Mouse (Mus musculus) E14TG2a.4 (cell line): ENCODE data around the gene Psg17.
"Not testable (repeated sequence)": the region's sequence is repeated elsewhere in the genome, so short reads cannot be mapped to it uniquely, and the experiment has no call there.

Experiments
- H3K27me3 ChIP-seq: 2 replicates; pipeline ENCODE4 v1.6.1; 2014; ENCODE audit warnings: low read length, control low read depth; ENCODE audit not compliant: insufficient read depth
- H3K36me3 ChIP-seq: 2 replicates; pipeline ENCODE4 v1.6.1; 2014; ENCODE audit warnings: low read length, control low read depth; ENCODE audit not compliant: insufficient read depth
- H3K4me1 ChIP-seq: replicated peaks from 2 replicates; pipeline ENCODE4 v1.6.1; 2014; ENCODE audit warnings: low read depth, low read length, control low read depth
- H3K4me3 ChIP-seq: replicated peaks from 2 replicates; pipeline ENCODE4 v1.5.1; 2014; ENCODE audit warnings: mild to moderate bottlenecking, low read length
- H3K9me3 ChIP-seq: 2 replicates; pipeline ENCODE4 v1.6.1; 2014; ENCODE audit warnings: low read length, control low read depth
- CTCF ChIP-seq: conservative IDR thresholded peaks from 2 replicates; pipeline ENCODE4 v1.5.1; 2014; ENCODE audit warnings: low read length
- NANOG ChIP-seq: IDR thresholded peaks from 2 replicates; pipeline ENCODE4 v1.6.1; 2014; ENCODE audit warnings: borderline replicate concordance, low read length, mixed read lengths
- POU5F1 ChIP-seq: IDR thresholded peaks from 2 replicates; pipeline ENCODE4 v1.6.1; 2014; ENCODE audit warnings: low read length, borderline replicate concordance

The Psg17 gene

GRCm38 (mm10) chr7:18821507-18821906 is at the start of gene Psg17:
Gene Psg17, minus strand, starts transcription at chr7:18821607.
- Histone ChIP-seq H3K9me3 (peaks cover 32% of the 10 kb centered on the region), H3K4me1 (no peaks in the 10 kb centered on the region), H3K36me3 (no peaks in the 10 kb centered on the region), H3K27me3 (no peaks in the 10 kb centered on the region), H3K4me3 (no peak within 1 kb of the TSS)
- TF ChIP-seq NANOG, result no peak
- TF ChIP-seq CTCF, result no peak
- no peak for TF ChIP-seq POU5F1

GRCm38 (mm10) chr7:18871031-18871430 is 49.6 kb upstream of the Psg17 start, which contains the start of gene Pglyrp1:
Gene Pglyrp1, plus strand, starts transcription at chr7:18871331.
- not testable (repeated sequence) for H3K27me3 ChIP-seq, H3K9me3 ChIP-seq, H3K36me3 ChIP-seq, H3K4me3 ChIP-seq, H3K4me1 ChIP-seq

DNA sequence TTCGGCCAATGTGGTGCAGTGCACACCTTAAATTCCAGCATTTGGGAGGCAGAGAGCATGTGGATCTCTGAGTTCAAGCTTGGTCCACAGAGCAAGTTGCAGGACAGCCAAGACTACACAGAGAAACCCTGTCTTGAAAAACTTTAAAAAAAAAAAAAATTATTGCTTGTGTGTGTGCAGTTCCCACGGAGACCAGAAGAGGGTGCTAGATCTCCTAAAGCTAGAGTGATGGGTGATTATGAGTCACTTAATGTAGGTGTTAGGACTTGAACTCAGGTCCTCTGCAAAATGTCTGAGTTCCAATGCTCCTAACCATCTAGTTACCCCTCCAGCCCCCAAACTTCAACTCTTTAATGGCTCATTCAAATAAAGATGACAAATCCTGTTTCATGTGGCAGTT is 47.1 kb upstream of the Psg17 start:
- no peak overlapping the region for H3K4me3 ChIP-seq

GRCm38 (mm10) chr7:18862801-18863200 is 41.4 kb upstream of the Psg17 start:
- peaks cover 25% of the 10 kb centered on the region for H3K4me1 ChIP-seq
- no peaks in the 10 kb centered on the region; the same call in 1 of the 2 replicates for H3K27me3 ChIP-seq
- H3K36me3 ChIP-seq, result no peaks in the 10 kb centered on the region
- peaks cover 32% of the 10 kb centered on the region for H3K9me3 ChIP-seq
- no peak for TF ChIP-seq POU5F1
- TF ChIP-seq NANOG, result no peak
- TF ChIP-seq CTCF, result no peak
- no peak overlapping the region for H3K4me3 ChIP-seq

More for the DNA sequence above, 47.1 kb upstream of the Psg17 start:
- no peaks in the 10 kb centered on the region for H3K36me3 ChIP-seq
- no peaks in the 10 kb centered on the region for H3K27me3 ChIP-seq
- TF ChIP-seq CTCF, result peak; percentile 59
- no peak for TF ChIP-seq POU5F1
- TF ChIP-seq NANOG, result no peak
- H3K9me3 ChIP-seq, result peaks cover 17% of the 10 kb centered on the region
- H3K4me1 ChIP-seq, result peaks cover 8% of the 10 kb centered on the region

DNA sequence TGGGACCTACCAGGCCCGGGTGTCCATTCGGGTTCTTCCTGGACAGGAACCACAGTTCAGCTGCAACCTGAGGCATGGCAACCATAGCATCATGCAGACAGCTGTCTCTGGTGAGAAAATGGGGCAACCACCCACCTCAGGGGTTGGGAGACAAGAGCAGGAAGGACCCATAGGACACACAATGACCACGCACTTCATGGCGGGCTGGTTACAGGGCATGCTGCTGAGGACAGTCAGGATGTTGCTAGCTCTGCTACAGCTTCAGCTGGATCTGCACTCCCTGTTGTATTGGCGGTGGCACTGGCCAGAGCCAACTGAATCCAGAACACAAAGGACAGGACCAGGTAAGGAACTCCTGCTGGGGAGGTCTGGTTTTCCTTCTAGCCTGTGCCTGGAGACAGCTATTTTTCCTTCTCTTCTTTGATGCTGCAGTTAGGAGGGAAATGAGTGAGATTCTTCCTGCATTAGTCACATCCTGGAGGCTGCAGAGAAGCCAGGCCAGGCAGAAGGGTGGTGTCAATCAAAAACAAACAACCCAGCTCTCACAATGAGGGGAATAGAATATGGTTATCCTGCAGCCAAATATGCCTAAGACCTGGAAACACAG is 37.0 kb upstream of the Psg17 start:
- TF ChIP-seq CTCF (no peak), NANOG (no peak), POU5F1 (no peak)
- Histone ChIP-seq H3K4me1 (peaks cover 27% of the 10 kb centered on the region), H3K36me3 (no peaks in the 10 kb centered on the region), H3K9me3 (peaks cover 14% of the 10 kb centered on the region), H3K27me3 (no peaks in the 10 kb centered on the region; the same call in 1 of the 2 replicates), H3K4me3 (no peak overlapping the region)

DNA sequence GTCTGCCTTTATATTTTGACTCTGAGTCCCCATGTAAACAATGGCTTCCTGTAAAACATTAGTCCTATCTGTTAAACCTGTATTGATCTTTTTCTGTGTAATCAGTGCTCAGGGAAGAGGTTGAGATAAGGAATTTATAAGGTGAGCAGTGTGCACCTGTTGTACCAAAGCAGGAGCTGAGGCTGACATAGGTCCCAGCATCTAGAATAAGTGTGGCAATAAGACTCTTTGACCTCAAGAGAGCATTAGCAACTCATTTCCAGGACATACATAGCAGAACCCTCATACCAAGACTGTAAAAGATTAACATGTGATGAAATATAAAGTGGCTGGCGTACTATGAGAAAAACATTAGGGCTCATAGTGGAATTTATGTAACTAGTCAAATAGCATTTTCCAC is 27.0 kb upstream of the Psg17 start:
- TF ChIP-seq NANOG, result no peak
- no peak for TF ChIP-seq POU5F1
- no peak for TF ChIP-seq CTCF
- Histone ChIP-seq H3K9me3 (no peaks in the 10 kb centered on the region), H3K36me3 (no peaks in the 10 kb centered on the region), H3K27me3 (no peaks in the 10 kb centered on the region; the same call in none of the 2 replicates), H3K4me1 (peaks cover 44% of the 10 kb centered on the region), H3K4me3 (no peak overlapping the region)

- Histone ChIP-seq H3K4me3 (no peak overlapping the region), H3K9me3 (no peaks in the 10 kb centered on the region), H3K36me3 (no peaks in the 10 kb centered on the region), H3K27me3 (no peaks in the 10 kb centered on the region; the same call in none of the 2 replicates), H3K4me1 (peaks cover 40% of the 10 kb centered on the region)
- TF ChIP-seq NANOG (no peak), CTCF (no peak)
Observed at GRCm38 (mm10) chr7:18844811-18845210, 23.4 kb upstream of the Psg17 start.

- Histone ChIP-seq H3K9me3 (no peaks in the 10 kb centered on the region), H3K36me3 (no peaks in the 10 kb centered on the region), H3K4me3 (peak overlapping the region; percentile 65), H3K4me1 (peaks cover 35% of the 10 kb centered on the region), H3K27me3 (no peaks in the 10 kb centered on the region)
- no peak for TF ChIP-seq NANOG
- TF ChIP-seq CTCF, result no peak
- TF ChIP-seq POU5F1, result no peak
Observed at GRCm38 (mm10) chr7:18841174-18841567, 19.8 kb upstream of the Psg17 start.
